Mouse (Mus musculus) heart, postnatal 4 days (tissue): ENCODE measurements around the gene Dync2li1. TPM values are rescaled to one million over a fixed set of nuclear protein-coding genes. Genes with fewer than 3 reads are reported as not detected.
A peak's percentile ranks its signal among the peaks of the same experiment; 100 is the strongest.

Source experiments
- DNase-seq: peaks from one replicate; pipeline ENCODE4 v3.0.0; 2021
- total RNA-seq, 2 experiments: library from RNA; stranded (reverse); gene quantifications; 2 replicates each; pipeline ENCODE4 v1.2.3; 2021

Dync2li1 gene
- total RNA-seq, 2 experiments from 2014 or later, result 3.8 to 4.3 TPM

- peak; percentile 24 for DNase-seq
These were observed 14.8 kb upstream of the Dync2li1 start for GRCm38 (mm10) chr17:84611500-84611899.

- DNase-seq, result no peak
These were observed 14.3 kb upstream of the Dync2li1 start for GRCm38 (mm10) chr17:84611971-84612370.

- no peak for DNase-seq
These were observed 10.5 kb upstream of the Dync2li1 start for GRCm38 (mm10) chr17:84615811-84616210.

GRCm38 (mm10) chr17:84616526-84617074 is 9.7 kb upstream of the Dync2li1 start:
- no peak for DNase-seq

- no peak for DNase-seq
These were observed 8.3 kb upstream of the Dync2li1 start for GRCm38 (mm10) chr17:84617953-84618352.

GRCm38 (mm10) chr17:84619112-84619511 is 7.2 kb upstream of the Dync2li1 start:
- no peak for DNase-seq

GRCm38 (mm10) chr17:84620076-84620475 is 6.2 kb upstream of the Dync2li1 start:
- no peak for DNase-seq

GRCm38 (mm10) chr17:84620610-84621009 is 5.7 kb upstream of the Dync2li1 start:
- no peak for DNase-seq

- DNase-seq, result no peak
These were observed 5.1 kb upstream of the Dync2li1 start for GRCm38 (mm10) chr17:84621209-84621608.

- no peak for DNase-seq
These were observed 4.3 kb upstream of the Dync2li1 start for GRCm38 (mm10) chr17:84622028-84622427.

- no peak for DNase-seq
These were observed 3.4 kb upstream of the Dync2li1 start for GRCm38 (mm10) chr17:84622873-84623272.

GRCm38 (mm10) chr17:84626857-84627305 is 585 bp downstream of the Dync2li1 start:
- no peak for DNase-seq

GRCm38 (mm10) chr17:84627721-84628120 is 1.4 kb downstream of the Dync2li1 start:
- no peak for DNase-seq

- no peak for DNase-seq
These were observed 2.3 kb downstream of the Dync2li1 start for GRCm38 (mm10) chr17:84628611-84629010.

- no peak for DNase-seq
These were observed 5.5 kb downstream of the Dync2li1 start for GRCm38 (mm10) chr17:84631836-84632235.

- DNase-seq, result no peak
These were observed 7.1 kb downstream of the Dync2li1 start for GRCm38 (mm10) chr17:84633443-84633842.

GRCm38 (mm10) chr17:84636328-84636727 is 10.0 kb downstream of the Dync2li1 start:
- peak; percentile 28 for DNase-seq

GRCm38 (mm10) chr17:84637971-84638370 is 11.7 kb downstream of the Dync2li1 start:
- DNase-seq, result no peak

GRCm38 (mm10) chr17:84639796-84640378 is 13.6 kb downstream of the Dync2li1 start:
- DNase-seq, result no peak

GRCm38 (mm10) chr17:84641893-84642292 is 15.6 kb downstream of the Dync2li1 start:
- DNase-seq, result peak; percentile 60

GRCm38 (mm10) chr17:84642324-84642723 is 16.0 kb downstream of the Dync2li1 start:
- no peak for DNase-seq

- DNase-seq, result no peak
These were observed 18.2 kb downstream of the Dync2li1 start for GRCm38 (mm10) chr17:84644292-84645050.

GRCm38 (mm10) chr17:84645119-84645518 is 18.8 kb downstream of the Dync2li1 start:
- DNase-seq, result no peak

GRCm38 (mm10) chr17:84645894-84646293 is 19.6 kb downstream of the Dync2li1 start:
- DNase-seq, result no peak
